Mouse (Mus musculus): ENCODE data around the gene Fam20c.

The Fam20c gene

GRCm38 (mm10) chr5:138754303-138755120, at the start of gene Fam20c:
TSS of gene Fam20c (plus strand) at chr5:138754514.
- no peak for DNase-seq (ENCODE audit: low read depth)

GRCm38 (mm10) chr5:138707367-138707766, 46.9 kb upstream of the Fam20c start:
- no peak for DNase-seq (ENCODE audit: low read depth)

- no peak for DNase-seq (ENCODE audit: low read depth)
These were observed 45.7 kb upstream of the Fam20c start for GRCm38 (mm10) chr5:138708591-138708990.

GRCm38 (mm10) chr5:138715561-138716095, 38.7 kb upstream of the Fam20c start:
- DNase-seq (ENCODE audit: low read depth): no peak

GRCm38 (mm10) chr5:138720329-138721190, 33.8 kb upstream of the Fam20c start:
- DNase-seq (ENCODE audit: low read depth): no peak

- no peak for DNase-seq (ENCODE audit: low read depth)
These were observed 29.9 kb upstream of the Fam20c start for GRCm38 (mm10) chr5:138724417-138724816.

- no peak for DNase-seq (ENCODE audit: low read depth)
These were observed 29.2 kb upstream of the Fam20c start for GRCm38 (mm10) chr5:138725151-138725550.

- no peak for DNase-seq (ENCODE audit: low read depth)
These were observed 23.5 kb upstream of the Fam20c start for GRCm38 (mm10) chr5:138730863-138731262.

- DNase-seq (ENCODE audit: low read depth): no peak
These were observed 20.9 kb upstream of the Fam20c start for GRCm38 (mm10) chr5:138733317-138733899.

GRCm38 (mm10) chr5:138734018-138734417, 20.3 kb upstream of the Fam20c start:
- DNase-seq (ENCODE audit: low read depth): no peak

GRCm38 (mm10) chr5:138735201-138735757, 19.0 kb upstream of the Fam20c start:
- no peak for DNase-seq (ENCODE audit: low read depth)

- DNase-seq (ENCODE audit: low read depth): no peak
These were observed 14.2 kb upstream of the Fam20c start for GRCm38 (mm10) chr5:138740150-138740549.

- DNase-seq (ENCODE audit: low read depth): no peak
These were observed 12.8 kb upstream of the Fam20c start for GRCm38 (mm10) chr5:138741516-138741915.

GRCm38 (mm10) chr5:138742281-138742680, 12.0 kb upstream of the Fam20c start:
- DNase-seq (ENCODE audit: low read depth): no peak

GRCm38 (mm10) chr5:138743631-138744030, 10.7 kb upstream of the Fam20c start:
- DNase-seq (ENCODE audit: low read depth): no peak

GRCm38 (mm10) chr5:138745378-138746099, 8.8 kb upstream of the Fam20c start:
- no peak for DNase-seq (ENCODE audit: low read depth)

GRCm38 (mm10) chr5:138753269-138753668, 1.0 kb upstream of the Fam20c start:
- DNase-seq (ENCODE audit: low read depth): no peak

- no peak for DNase-seq (ENCODE audit: low read depth)
These were observed 390 bp upstream of the Fam20c start for GRCm38 (mm10) chr5:138753946-138754302.

- no peak for DNase-seq (ENCODE audit: low read depth)
These were observed 773 bp downstream of the Fam20c start for GRCm38 (mm10) chr5:138755121-138755452.

- no peak for DNase-seq (ENCODE audit: low read depth)
These were observed 1.4 kb downstream of the Fam20c start for GRCm38 (mm10) chr5:138755453-138756301.

Measured in c-Kit-positive CD71-positive TER-119-negative erythroid progenitor cells, embryonic 14.5 days (primary cell).